Mouse (Mus musculus): ENCODE results near the gene Mtg2. TPM values are rescaled to one million over a fixed set of nuclear protein-coding genes. Genes with fewer than 3 reads are reported as not detected.

Mtg2 gene
- polyA plus RNA-seq, 1 experiment from 2014 or later: 30.0 TPM

DNA sequence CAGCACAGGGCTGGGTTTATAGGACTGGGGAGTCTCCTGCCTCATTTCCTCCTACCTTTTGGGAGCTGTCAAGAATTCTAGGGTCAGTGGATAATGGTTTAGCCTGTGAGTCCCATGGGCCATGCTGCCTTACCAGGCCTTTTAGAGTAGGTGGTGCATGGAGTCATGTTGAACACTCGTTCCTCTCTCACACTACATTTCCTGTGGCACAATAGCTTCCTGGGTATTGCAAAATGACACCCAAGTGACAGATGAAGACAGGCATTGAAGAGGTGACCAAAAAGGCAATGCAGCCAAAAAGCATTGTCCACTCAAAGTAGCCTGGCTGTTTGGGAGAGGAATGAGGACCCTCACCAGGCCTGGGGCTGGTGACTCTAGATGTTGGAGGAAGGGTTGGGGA, 57.3 kb downstream of the Mtg2 start:
- Histone ChIP-seq H3K4me1 (peaks cover 20% of the 10 kb centered on the region), H3K9me3 (peaks cover 4% of the 10 kb centered on the region; the same call in 1 of the 2 replicates), H3K4me3 (no peak overlapping the region), H3K27ac (no peak overlapping the region), H3K9ac (no peak overlapping the region), H3K4me2 (replicated peaks) (no peak overlapping the region), H3K27me3 (replicated peaks) (no peaks in the 10 kb centered on the region), H3K36me3 (peaks cover 11% of the 10 kb centered on the region)
- 61% methylated on average over 1 of the region's 1 CpGs for WGBS
- no peak for ATAC-seq (ENCODE audit: low FRiP score, low read depth)

DNA sequence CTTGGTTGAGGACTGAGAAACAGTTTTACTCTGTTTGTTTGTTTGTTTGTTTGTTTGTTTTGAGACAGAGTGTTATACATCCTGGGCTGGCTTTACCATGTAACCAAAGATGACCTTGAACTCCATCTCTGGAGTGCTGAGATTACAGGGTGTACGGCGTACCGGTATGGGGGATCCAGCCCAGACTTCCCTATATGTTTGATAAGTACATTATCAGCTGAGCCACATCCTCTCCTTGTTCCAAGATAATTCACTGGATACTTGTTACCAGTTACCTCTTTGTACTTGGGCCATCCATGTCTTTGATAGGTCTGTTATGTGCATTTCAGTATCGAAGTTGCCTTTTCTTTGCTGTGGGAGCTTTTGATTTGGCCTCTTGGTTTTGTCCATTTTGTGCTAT, 62.8 kb downstream of the Mtg2 start:
- peaks cover 7% of the 10 kb centered on the region for H3K36me3 ChIP-seq
- H3K27ac ChIP-seq: no peak overlapping the region
- no peaks in the 10 kb centered on the region for H3K9me3 ChIP-seq
- no peak overlapping the region for H3K4me3 ChIP-seq
- H3K4me2 ChIP-seq (replicated peaks): no peak overlapping the region
- H3K4me1 ChIP-seq: no peaks in the 10 kb centered on the region; the same call in 1 of the 2 replicates
- H3K27me3 ChIP-seq (replicated peaks): no peaks in the 10 kb centered on the region
- no peak for ATAC-seq (ENCODE audit: low FRiP score, low read depth)
- 94% methylated on average over 4 of the region's 4 CpGs for WGBS
- H3K9ac ChIP-seq: no peak overlapping the region

DNA sequence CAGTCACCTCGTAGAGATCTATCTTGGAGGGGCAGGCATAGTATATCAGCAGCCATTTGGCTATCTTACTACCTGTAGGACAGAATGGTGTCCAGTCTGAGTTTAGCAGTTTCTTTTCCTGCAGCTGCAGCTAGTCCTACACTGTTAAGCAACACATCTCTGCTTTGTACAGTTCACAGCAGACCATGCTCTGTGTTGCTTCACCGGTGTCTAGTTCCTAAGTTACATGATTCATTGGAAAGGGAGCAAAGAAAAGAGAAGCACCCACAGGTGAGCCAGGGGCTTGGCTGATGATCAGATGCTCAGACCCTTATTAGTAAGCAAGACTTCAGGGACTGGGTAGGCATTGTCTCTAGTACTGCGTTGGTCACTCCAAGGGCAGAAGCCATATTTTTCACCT, 63.5 kb downstream of the Mtg2 start:
- no peaks in the 10 kb centered on the region for H3K27me3 ChIP-seq (replicated peaks)
- no peaks in the 10 kb centered on the region for H3K9me3 ChIP-seq
- ATAC-seq (ENCODE audit: low FRiP score, low read depth): no peak
- WGBS: 88% methylated on average over 3 of the region's 3 CpGs
- no peak overlapping the region for H3K4me2 ChIP-seq (replicated peaks)
- H3K27ac ChIP-seq: no peak overlapping the region
- H3K9ac ChIP-seq: no peak overlapping the region
- H3K4me3 ChIP-seq: no peak overlapping the region
- H3K36me3 ChIP-seq: peaks cover 14% of the 10 kb centered on the region
- H3K4me1 ChIP-seq: no peaks in the 10 kb centered on the region; the same call in 1 of the 2 replicates

DNA sequence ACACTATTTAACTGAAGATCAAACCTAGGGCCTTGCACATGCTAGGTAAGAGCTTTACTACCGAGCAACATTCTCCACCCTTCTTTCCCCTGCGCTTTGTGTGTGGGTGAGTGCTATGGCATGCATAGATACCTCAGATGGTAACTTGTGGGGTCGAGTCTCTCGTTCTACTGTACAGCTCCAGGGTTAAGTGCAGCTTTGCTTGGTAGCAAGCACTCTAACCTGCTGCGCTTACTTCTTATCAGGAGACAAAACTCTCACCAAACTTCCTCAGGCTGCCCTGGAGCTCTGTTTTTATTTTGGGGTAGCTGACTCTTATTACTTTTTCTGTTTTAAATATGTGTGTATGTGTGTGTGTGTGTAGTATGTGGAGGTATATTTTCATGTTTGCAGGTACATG, 65.0 kb downstream of the Mtg2 start:
- ATAC-seq (ENCODE audit: low FRiP score, low read depth): no peak
- Histone ChIP-seq H3K4me3 (no peak overlapping the region), H3K27ac (no peak overlapping the region), H3K9ac (no peak overlapping the region), H3K36me3 (peaks cover 25% of the 10 kb centered on the region), H3K4me2 (replicated peaks) (no peak overlapping the region), H3K4me1 (no peaks in the 10 kb centered on the region; the same call in 1 of the 2 replicates), H3K27me3 (replicated peaks) (no peaks in the 10 kb centered on the region), H3K9me3 (no peaks in the 10 kb centered on the region)
- 83% methylated on average over 5 of the region's 5 CpGs for WGBS

Other genes starting within 250 kb of the Mtg2 start
- gene Taf4, start 93.9 kb upstream of the Mtg2 start, polyA plus RNA-seq (2016; fragmentation: Nextera tagmentation; extraction: Ambion mirVana): 4.1 and 4.7 TPM in 2 replicates
- 15.9 and 23.5 TPM in 2 replicates for gene Lsm14b, start 45.6 kb upstream of the Mtg2 start, polyA plus RNA-seq (2016; fragmentation: Nextera tagmentation; extraction: Ambion mirVana)
- gene Psma7, start 28.2 kb upstream of the Mtg2 start, polyA plus RNA-seq (2016; fragmentation: Nextera tagmentation; extraction: Ambion mirVana): 679 and 702 TPM in 2 replicates
- 33.8 and 34.1 TPM in 2 replicates for gene Ss18l1, start 28.1 kb upstream of the Mtg2 start, polyA plus RNA-seq (2016; fragmentation: Nextera tagmentation; extraction: Ambion mirVana)
- gene Hrh3, start 33.9 kb downstream of the Mtg2 start, polyA plus RNA-seq (2016; fragmentation: Nextera tagmentation; extraction: Ambion mirVana): 2.8 and 3.4 TPM in 2 replicates
- gene Osbpl2, start 48.7 kb downstream of the Mtg2 start, polyA plus RNA-seq (2016; fragmentation: Nextera tagmentation; extraction: Ambion mirVana): 51.8 and 52.5 TPM in 2 replicates
- gene Adrm1, start 100.9 kb downstream of the Mtg2 start, polyA plus RNA-seq (2016; fragmentation: Nextera tagmentation; extraction: Ambion mirVana): 218 and 221 TPM in 2 replicates
- gene Lama5, start 155.3 kb downstream of the Mtg2 start, polyA plus RNA-seq (2016; fragmentation: Nextera tagmentation; extraction: Ambion mirVana): 2.8 and 2.9 TPM in 2 replicates
- 430 and 468 TPM in 2 replicates for gene Rps21, start 186.8 kb downstream of the Mtg2 start, polyA plus RNA-seq (2016; fragmentation: Nextera tagmentation; extraction: Ambion mirVana)
- 26.3 and 28.7 TPM in 2 replicates for gene Cables2, start 202.9 kb downstream of the Mtg2 start, polyA plus RNA-seq (2016; fragmentation: Nextera tagmentation; extraction: Ambion mirVana)
- gene Rbbp8nl, start 219.3 kb downstream of the Mtg2 start, polyA plus RNA-seq (2016; fragmentation: Nextera tagmentation; extraction: Ambion mirVana): 0.13 TPM in 1 of 2 replicates, not detected in the other